27 mouse cellular contexts compared by ENCODE assay signal in genomic region chr9:4797396-4797795, GRCm38 (mm10). TPM values are rescaled to one million over a fixed set of nuclear protein-coding genes. Genes with fewer than 3 reads are reported as not detected.
"Had no signal": no experiment of that assay in that cellular context is flagged by ENCODE, and none has a peak within 500 bp of the region (broad histone marks: within the 10 kb centered on the region; RNA-seq: fewer than 3 reads in every experiment).

No protein-coding gene starts in this region.

- H3K36me3 ChIP-seq: embryonic facial prominence, embryonic 10.5 days; embryonic facial prominence, embryonic 12.5 days; embryonic facial prominence, embryonic 13.5 days; embryonic facial prominence, embryonic 15.5 days; forebrain, embryonic 10.5 days; forebrain, embryonic 12.5 days; forebrain, embryonic 15.5 days; heart, embryonic 10.5 days; heart, embryonic 12.5 days had no signal

- H3K4me3 ChIP-seq: embryonic facial prominence, embryonic 10.5 days; embryonic facial prominence, embryonic 12.5 days; embryonic facial prominence, embryonic 13.5 days; embryonic facial prominence, embryonic 15.5 days; erythroblast, embryonic 14.5 days; forebrain, embryonic 10.5 days; forebrain, embryonic 13.5 days; gastrocnemius, adult 2 months; heart, adult 2 months; heart, embryonic 10.5 days; heart, embryonic 12.5 days had no signal

- H3K27me3 ChIP-seq: embryonic facial prominence, embryonic 12.5 days; embryonic facial prominence, embryonic 13.5 days; forebrain, embryonic 12.5 days; forebrain, embryonic 13.5 days; forebrain, embryonic 15.5 days had no signal

- H3K27ac ChIP-seq: embryonic facial prominence, embryonic 10.5 days; embryonic facial prominence, embryonic 12.5 days; embryonic facial prominence, embryonic 13.5 days; embryonic facial prominence, embryonic 15.5 days; forebrain, embryonic 10.5 days; forebrain, embryonic 12.5 days; forebrain, embryonic 13.5 days; forebrain, embryonic 15.5 days; gastrocnemius, adult 2 months; heart, adult 2 months; heart, embryonic 10.5 days had no signal

- H3K4me1 ChIP-seq: embryonic facial prominence, embryonic 10.5 days; embryonic facial prominence, embryonic 12.5 days; embryonic facial prominence, embryonic 13.5 days had no signal

- H3K9ac ChIP-seq: embryonic facial prominence, embryonic 12.5 days; embryonic facial prominence, embryonic 13.5 days; embryonic facial prominence, embryonic 15.5 days; forebrain, embryonic 12.5 days; forebrain, embryonic 13.5 days; forebrain, embryonic 15.5 days; forebrain, postnatal 0 days; heart, embryonic 12.5 days had no signal

- DNase-seq: cerebellum, adult 9-11 months; cerebellum, postnatal 14 days; cerebellum, postnatal 36 days; embryo, embryonic 11 days; forebrain, postnatal 0 days; gastrocnemius, adult 2 months; gastrocnemius, postnatal 10 days; gastrocnemius, postnatal 14 days; gastrocnemius, postnatal 25 days; gastrocnemius, postnatal 36 days; heart, adult 11 months; heart, adult 18-20 months; heart, adult 2 months had no signal

- H3K9me3 ChIP-seq: embryonic facial prominence, embryonic 10.5 days; embryonic facial prominence, embryonic 12.5 days; embryonic facial prominence, embryonic 13.5 days; embryonic facial prominence, embryonic 15.5 days; forebrain, embryonic 10.5 days; forebrain, embryonic 12.5 days; forebrain, embryonic 13.5 days; forebrain, embryonic 15.5 days; heart, embryonic 10.5 days; heart, embryonic 12.5 days had no signal

RNA-seq across cellular contexts. Expression of gene Gria4, which starts 1.4 kb away (rescaled TPM):
- total RNA-seq: common myeloid progenitor, adult 5-6 weeks; gastrocnemius, adult 18-20 months; gastrocnemius, postnatal 36 days; granulocyte monocyte progenitor cell, adult 5-6 weeks; heart, adult 18-20 months; heart, adult 2 months had no signal
- polyA plus RNA-seq: erythroblast, embryonic 14.5 days had no signal
